Mouse (Mus musculus): ENCODE data around the gene Vmn1r59. TPM values are rescaled to one million over a fixed set of nuclear protein-coding genes. Genes with fewer than 3 reads are reported as not detected.
"Not testable (repeated sequence)": the region's sequence is repeated elsewhere in the genome, so short reads cannot be mapped to it uniquely, and the experiment has no call there.

The Vmn1r59 gene
- not detected in 2 replicates for polyA plus RNA-seq (2014; fragmentation: Nextera tagmentation; extraction: Ambion mirVana)

- Histone ChIP-seq H3K4me3 (ENCODE audit: low read depth, low read length) (no peak within 1 kb of the TSS), H3K4me2 (no peak within 1 kb of the TSS), H3K9me3 (ENCODE audit: control insufficient read depth, low read length) (peaks cover 6% of the 10 kb centered on the region), H3K36me3 (ENCODE audit: control insufficient read depth, insufficient read depth, low read length) (no peaks in the 10 kb centered on the region), H3K27me3 (replicated peaks; ENCODE audit: control insufficient read depth, insufficient read depth, low read length) (no peaks in the 10 kb centered on the region), H3K4me1 (replicated peaks; ENCODE audit: control insufficient read depth, insufficient read depth, low read length) (no peaks in the 10 kb centered on the region), H3K27ac (ENCODE audit: low read depth, low read length) (no peak within 1 kb of the TSS), H3K9ac (ENCODE audit: low read depth, low read length) (no peak within 1 kb of the TSS)
- ATAC-seq (replicated peaks; ENCODE audit: low FRiP score), result no peak
- no peak for DNase-seq (ENCODE audit: low spot score)
Observed at GRCm38 (mm10) chr7:5456674-5457073, at the start of gene Vmn1r59. TSS of gene Vmn1r59 (minus strand) at chr7:5456774.

GRCm38 (mm10) chr7:5493856-5494255 is 37.3 kb upstream of the Vmn1r59 start, which contains the start of gene Vmn2r28:
TSS of gene Vmn2r28 (minus strand) at chr7:5493956.
- not testable (repeated sequence) for H3K4me1 ChIP-seq (replicated peaks; ENCODE audit: control insufficient read depth, insufficient read depth, low read length); H3K36me3 ChIP-seq (ENCODE audit: control insufficient read depth, insufficient read depth, low read length); ATAC-seq (replicated peaks; ENCODE audit: low FRiP score); H3K27ac ChIP-seq (ENCODE audit: low read depth, low read length); H3K27me3 ChIP-seq (replicated peaks; ENCODE audit: control insufficient read depth, insufficient read depth, low read length); DNase-seq (ENCODE audit: low spot score); H3K9me3 ChIP-seq (ENCODE audit: control insufficient read depth, low read length); H3K9ac ChIP-seq (ENCODE audit: low read depth, low read length); H3K4me2 ChIP-seq; H3K4me3 ChIP-seq (ENCODE audit: low read depth, low read length)

GRCm38 (mm10) chr7:5454011-5454410 is 2.6 kb downstream of the Vmn1r59 start:
- not testable (repeated sequence) for H3K36me3 ChIP-seq (ENCODE audit: control insufficient read depth, insufficient read depth, low read length); ATAC-seq (replicated peaks; ENCODE audit: low FRiP score); H3K4me3 ChIP-seq (ENCODE audit: low read depth, low read length); DNase-seq (ENCODE audit: low spot score); H3K4me1 ChIP-seq (replicated peaks; ENCODE audit: control insufficient read depth, insufficient read depth, low read length); H3K27me3 ChIP-seq (replicated peaks; ENCODE audit: control insufficient read depth, insufficient read depth, low read length); H3K9me3 ChIP-seq (ENCODE audit: control insufficient read depth, low read length); H3K4me2 ChIP-seq; H3K9ac ChIP-seq (ENCODE audit: low read depth, low read length); H3K27ac ChIP-seq (ENCODE audit: low read depth, low read length)
- 69% methylated on average over 3 of the region's 3 CpGs for WGBS

GRCm38 (mm10) chr7:5448627-5449026 is 7.9 kb downstream of the Vmn1r59 start:
- no peak overlapping the region for H3K27ac ChIP-seq (ENCODE audit: low read depth, low read length)
- no peaks in the 10 kb centered on the region for H3K27me3 ChIP-seq (replicated peaks; ENCODE audit: control insufficient read depth, insufficient read depth, low read length)
- H3K4me2 ChIP-seq, result no peak overlapping the region
- no peaks in the 10 kb centered on the region for H3K9me3 ChIP-seq (ENCODE audit: control insufficient read depth, low read length)
- H3K9ac ChIP-seq (ENCODE audit: low read depth, low read length), result no peak overlapping the region
- no peaks in the 10 kb centered on the region for H3K4me1 ChIP-seq (replicated peaks; ENCODE audit: control insufficient read depth, insufficient read depth, low read length)
- H3K36me3 ChIP-seq (ENCODE audit: control insufficient read depth, insufficient read depth, low read length), result no peaks in the 10 kb centered on the region
- no peak for ATAC-seq (replicated peaks; ENCODE audit: low FRiP score)
- H3K4me3 ChIP-seq (ENCODE audit: low read depth, low read length), result no peak overlapping the region
- DNase-seq (ENCODE audit: low spot score), result no peak

- not testable (repeated sequence) for H3K27me3 ChIP-seq (replicated peaks; ENCODE audit: control insufficient read depth, insufficient read depth, low read length); H3K9me3 ChIP-seq (ENCODE audit: control insufficient read depth, low read length); H3K36me3 ChIP-seq (ENCODE audit: control insufficient read depth, insufficient read depth, low read length); H3K4me2 ChIP-seq; H3K4me3 ChIP-seq (ENCODE audit: low read depth, low read length); ATAC-seq (replicated peaks; ENCODE audit: low FRiP score); H3K9ac ChIP-seq (ENCODE audit: low read depth, low read length); DNase-seq (ENCODE audit: low spot score); H3K4me1 ChIP-seq (replicated peaks; ENCODE audit: control insufficient read depth, insufficient read depth, low read length); H3K27ac ChIP-seq (ENCODE audit: low read depth, low read length)
Observed at GRCm38 (mm10) chr7:5413296-5413695, 43.3 kb downstream of the Vmn1r59 start, which contains the start of gene Vmn1r58. TSS of gene Vmn1r58 (minus strand) at chr7:5413396.

- Histone ChIP-seq H3K4me2 (no peak overlapping the region), H3K36me3 (ENCODE audit: control insufficient read depth, insufficient read depth, low read length) (no peaks in the 10 kb centered on the region), H3K9ac (ENCODE audit: low read depth, low read length) (no peak overlapping the region), H3K9me3 (ENCODE audit: control insufficient read depth, low read length) (peaks cover 2% of the 10 kb centered on the region), H3K27ac (ENCODE audit: low read depth, low read length) (no peak overlapping the region), H3K4me1 (replicated peaks; ENCODE audit: control insufficient read depth, insufficient read depth, low read length) (no peaks in the 10 kb centered on the region), H3K27me3 (replicated peaks; ENCODE audit: control insufficient read depth, insufficient read depth, low read length) (no peaks in the 10 kb centered on the region), H3K4me3 (ENCODE audit: low read depth, low read length) (no peak overlapping the region)
- ATAC-seq (replicated peaks; ENCODE audit: low FRiP score) (no peak), DNase-seq (ENCODE audit: low spot score) (no peak)
- 20% methylated on average over 2 of the region's 2 CpGs for WGBS
Observed at GRCm38 (mm10) chr7:5406201-5406600, 50.4 kb downstream of the Vmn1r59 start.

Other genes with a start within 250 kb of the Vmn1r59 start
- gene Vmn1r57, start 238.3 kb downstream of the Vmn1r59 start, polyA plus RNA-seq (2014; fragmentation: Nextera tagmentation; extraction: Ambion mirVana), result not detected in 2 replicates
- not detected in 2 replicates for gene Gm5065, start 106.2 kb downstream of the Vmn1r59 start, polyA plus RNA-seq (2014; fragmentation: Nextera tagmentation; extraction: Ambion mirVana)
- not detected in 2 replicates for gene Nlrp2, start 105.7 kb downstream of the Vmn1r59 start, polyA plus RNA-seq (2014; fragmentation: Nextera tagmentation; extraction: Ambion mirVana)
- gene Vmn1r58, start 43.4 kb downstream of the Vmn1r59 start, polyA plus RNA-seq (2014; fragmentation: Nextera tagmentation; extraction: Ambion mirVana), result not detected in 2 replicates
- not detected in 2 replicates for gene Vmn2r28, start 37.2 kb upstream of the Vmn1r59 start, polyA plus RNA-seq (2014; fragmentation: Nextera tagmentation; extraction: Ambion mirVana)
- gene Vmn1r60, start 90.5 kb upstream of the Vmn1r59 start, polyA plus RNA-seq (2014; fragmentation: Nextera tagmentation; extraction: Ambion mirVana), result not detected in 2 replicates
- gene Vmn1r61, start 156.5 kb upstream of the Vmn1r59 start, polyA plus RNA-seq (2014; fragmentation: Nextera tagmentation; extraction: Ambion mirVana), result not detected in 2 replicates
- gene Vmn1r62, start 216.9 kb upstream of the Vmn1r59 start, polyA plus RNA-seq (2014; fragmentation: Nextera tagmentation; extraction: Ambion mirVana), result not detected in 2 replicates

Data from liver, embryonic 11.5 days (tissue).